Mouse (Mus musculus) stomach, postnatal 0 days (tissue): ENCODE data around the gene Lama2.

Experiments
- CTCF ChIP-seq: IDR thresholded peaks from 2 replicates; pipeline ENCODE4 v1.5.1; 2016; ENCODE audit warnings: antibody characterized with exemption, low read depth, mild to moderate bottlenecking, moderate library complexity
- EP300 ChIP-seq: optimal IDR thresholded peaks from 2 replicates; pipeline ENCODE3; 2016; ENCODE audit warnings: antibody characterized with exemption

DNA sequence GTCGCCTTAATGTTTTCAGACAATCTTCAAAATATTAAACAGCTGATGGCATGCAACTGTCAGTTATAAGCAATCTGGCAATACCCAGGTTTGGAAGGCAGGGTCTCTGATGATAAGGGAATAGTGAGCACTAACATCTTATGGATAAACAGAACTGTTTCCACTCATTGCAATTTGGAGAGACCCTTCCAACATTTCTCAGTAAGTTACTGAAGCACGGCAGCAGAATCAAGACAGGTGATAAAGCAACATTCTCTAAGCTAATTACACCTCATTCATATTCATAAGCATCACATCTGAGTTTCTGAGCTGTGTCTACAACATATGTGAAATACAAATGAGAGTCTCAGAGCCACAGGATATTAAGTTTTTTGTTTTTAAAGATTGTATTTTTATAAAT is 542.4 kb downstream of the Lama2 start:
- TF ChIP-seq CTCF (no peak), EP300 (no peak)
